Mouse (Mus musculus): ENCODE results near the gene 1500011B03Rik. TPM values are rescaled to one million over a fixed set of nuclear protein-coding genes. Genes with fewer than 3 reads are reported as not detected.
A peak's percentile ranks its signal among the peaks of the same experiment; 100 is the strongest.

1500011B03Rik gene
- polyA plus RNA-seq, 1 experiment, result 53.8 TPM

DNA sequence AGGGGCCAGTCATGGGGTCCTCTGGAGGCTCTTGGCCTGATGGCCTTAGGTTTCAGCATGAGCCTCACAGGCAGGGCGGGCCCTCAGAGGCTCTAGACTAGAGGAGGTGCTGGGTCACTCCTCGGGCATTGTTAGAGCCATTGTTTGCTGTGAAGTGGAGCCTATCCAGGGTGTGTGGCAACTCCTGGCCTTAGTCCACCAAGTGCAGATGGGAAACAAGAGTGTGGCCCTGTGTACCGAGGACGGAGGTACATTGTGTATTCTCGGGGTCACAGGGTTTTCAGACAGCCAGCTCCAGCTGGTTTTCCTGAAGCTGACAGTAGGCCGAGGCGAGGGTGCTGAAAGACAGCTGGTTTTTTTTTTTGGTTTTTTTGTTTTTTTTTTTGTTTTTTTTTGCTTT lies 30.0 kb downstream of the 1500011B03Rik start:
- H3K4me3 ChIP-seq (ENCODE audit: control insufficient read depth, insufficient read depth, low read length), result no peak overlapping the region
- peaks cover 61% of the 10 kb centered on the region for H3K36me3 ChIP-seq (ENCODE audit: control insufficient read depth, insufficient read depth, low read length)
- DNase-seq, result no peak
- WGBS, result 90% methylated on average over 7 of the region's 7 CpGs
- TF ChIP-seq POLR2A (IDR thresholded peaks at IDR 0.05; ENCODE audit: control insufficient read depth, extremely low read depth, insufficient read depth, low read length, poor library complexity) (no peak), CTCF (IDR thresholded peaks at IDR 0.05; ENCODE audit: borderline replicate concordance, control insufficient read depth, extremely low read depth, insufficient read depth, low read length, poor library complexity) (no peak)
- no peak overlapping the region for H3K27ac ChIP-seq (ENCODE audit: control insufficient read depth, insufficient read depth, low read length)
- H3K27me3 ChIP-seq (ENCODE audit: control insufficient read depth, insufficient read depth, low read length), result no peaks in the 10 kb centered on the region
- no peaks in the 10 kb centered on the region for H3K4me1 ChIP-seq (replicated peaks; ENCODE audit: control insufficient read depth, insufficient read depth, low read length)

DNA sequence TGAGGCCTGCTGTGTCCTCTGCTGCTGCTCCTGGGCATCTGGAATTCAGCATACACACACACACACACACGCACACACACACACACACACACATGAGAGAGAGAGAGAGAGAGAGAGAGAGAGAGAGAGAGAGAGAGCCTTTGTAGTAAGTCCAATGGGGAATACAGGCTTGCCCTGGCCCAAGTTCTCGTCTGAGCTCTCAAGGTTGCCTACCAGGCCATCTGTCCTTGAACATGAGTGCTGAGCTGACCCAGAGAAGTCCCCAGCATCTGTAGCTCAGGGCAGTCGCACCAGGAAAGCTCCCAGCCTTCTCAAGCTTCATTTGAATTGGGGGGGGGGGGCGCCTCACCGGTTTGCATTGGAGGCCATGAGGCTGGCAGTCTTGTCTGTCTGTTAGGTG lies 38.1 kb downstream of the 1500011B03Rik start:
- H3K27me3 ChIP-seq (ENCODE audit: control insufficient read depth, insufficient read depth, low read length), result no peaks in the 10 kb centered on the region
- H3K4me1 ChIP-seq (replicated peaks; ENCODE audit: control insufficient read depth, insufficient read depth, low read length), result peaks cover 49% of the 10 kb centered on the region
- TF ChIP-seq POLR2A (IDR thresholded peaks at IDR 0.05; ENCODE audit: control insufficient read depth, extremely low read depth, insufficient read depth, low read length, poor library complexity), result no peak
- no peak for TF ChIP-seq CTCF (IDR thresholded peaks at IDR 0.05; ENCODE audit: borderline replicate concordance, control insufficient read depth, extremely low read depth, insufficient read depth, low read length, poor library complexity)
- H3K27ac ChIP-seq (ENCODE audit: control insufficient read depth, insufficient read depth, low read length), result no peak overlapping the region
- DNase-seq, result no peak
- no peak overlapping the region for H3K4me3 ChIP-seq (ENCODE audit: control insufficient read depth, insufficient read depth, low read length)
- H3K36me3 ChIP-seq (ENCODE audit: control insufficient read depth, insufficient read depth, low read length), result peaks cover 15% of the 10 kb centered on the region
- WGBS, result 49% methylated on average over 5 of the region's 5 CpGs

DNA sequence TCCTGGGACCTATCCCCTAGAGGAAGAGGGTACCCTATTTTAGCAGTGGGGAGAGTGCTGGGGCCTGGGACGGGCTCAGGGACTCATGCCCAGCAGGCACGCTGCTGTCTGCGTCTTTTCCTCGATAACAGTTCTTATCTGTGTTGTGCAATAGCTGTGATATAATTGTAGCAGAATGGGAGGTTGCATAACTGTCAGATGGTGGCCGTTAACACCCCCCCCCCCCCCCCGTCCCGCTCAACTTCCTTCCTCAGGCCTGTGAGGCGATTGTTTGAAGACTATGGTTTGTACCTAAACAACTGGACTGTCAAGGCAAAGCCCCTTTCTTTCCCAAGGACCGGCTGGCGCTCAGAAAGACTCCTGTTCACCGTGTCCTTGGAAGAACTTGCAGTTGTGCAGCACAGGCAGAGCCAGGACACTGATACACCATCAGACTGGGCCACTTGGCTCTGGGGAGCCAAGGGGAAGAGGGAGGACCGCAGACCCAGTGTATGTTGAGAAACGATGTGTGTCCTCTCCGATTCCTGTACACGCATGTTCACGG lies 38.6 kb downstream of the 1500011B03Rik start:
- WGBS, result 21% methylated on average over 16 of the region's 16 CpGs
- H3K4me3 ChIP-seq (ENCODE audit: control insufficient read depth, insufficient read depth, low read length), result no peak overlapping the region
- DNase-seq, result no peak

DNA sequence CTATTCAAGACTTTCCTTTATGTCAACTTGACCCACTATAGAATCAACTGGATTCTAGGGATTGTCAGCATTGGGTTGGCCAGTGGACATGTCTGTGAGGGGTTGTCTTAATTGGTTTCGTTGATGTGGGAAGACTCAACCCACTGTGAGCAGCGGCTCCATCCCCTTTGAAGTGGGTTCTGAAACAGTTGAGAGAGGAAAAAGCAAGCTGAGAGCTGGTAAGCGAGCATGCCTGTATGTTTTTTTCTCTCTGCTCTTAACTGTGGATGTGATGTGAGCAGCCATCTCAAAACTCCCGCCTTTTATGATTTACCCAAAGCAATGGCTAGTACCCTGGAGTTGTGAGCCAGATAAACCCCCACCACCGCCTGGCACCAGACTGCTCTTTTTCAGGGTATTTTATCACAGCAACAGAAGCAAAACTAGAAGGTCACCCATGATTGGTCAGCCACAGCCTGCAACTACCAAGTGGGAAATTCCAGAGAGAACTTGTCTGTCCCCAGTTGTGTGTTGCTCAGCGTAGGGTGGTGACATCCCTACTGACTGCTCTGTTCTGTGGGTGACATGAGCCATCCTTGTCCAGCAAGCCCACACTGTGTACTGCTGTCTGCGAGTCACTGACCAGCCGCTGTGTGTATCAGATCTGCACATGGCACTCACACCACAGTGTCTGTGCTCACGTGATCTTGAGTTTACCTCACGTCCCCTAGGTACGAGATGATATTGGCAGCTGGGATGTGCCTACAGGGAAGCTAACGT lies 39.7 kb downstream of the 1500011B03Rik start:
- H3K4me1 ChIP-seq (replicated peaks; ENCODE audit: control insufficient read depth, insufficient read depth, low read length), result peaks cover 65% of the 10 kb centered on the region
- H3K27me3 ChIP-seq (ENCODE audit: control insufficient read depth, insufficient read depth, low read length), result no peaks in the 10 kb centered on the region
- no peak overlapping the region for H3K4me3 ChIP-seq (ENCODE audit: control insufficient read depth, insufficient read depth, low read length)
- H3K27ac ChIP-seq (ENCODE audit: control insufficient read depth, insufficient read depth, low read length), result peak overlapping the region; percentile 79
- WGBS, result 22% methylated on average over 12 of the region's 12 CpGs
- TF ChIP-seq CTCF (IDR thresholded peaks at IDR 0.05; ENCODE audit: borderline replicate concordance, control insufficient read depth, extremely low read depth, insufficient read depth, low read length, poor library complexity) (no peak), POLR2A (IDR thresholded peaks at IDR 0.05; ENCODE audit: control insufficient read depth, extremely low read depth, insufficient read depth, low read length, poor library complexity) (no peak)
- peak; percentile 61 for DNase-seq
- H3K36me3 ChIP-seq (ENCODE audit: control insufficient read depth, insufficient read depth, low read length), result peaks cover 9% of the 10 kb centered on the region

More for the DNA sequence above, 38.6 kb downstream of the 1500011B03Rik start:
- H3K36me3 ChIP-seq (ENCODE audit: control insufficient read depth, insufficient read depth, low read length), result peaks cover 15% of the 10 kb centered on the region
- TF ChIP-seq CTCF (IDR thresholded peaks at IDR 0.05; ENCODE audit: borderline replicate concordance, control insufficient read depth, extremely low read depth, insufficient read depth, low read length, poor library complexity) (no peak), POLR2A (IDR thresholded peaks at IDR 0.05; ENCODE audit: control insufficient read depth, extremely low read depth, insufficient read depth, low read length, poor library complexity) (no peak)
- H3K27me3 ChIP-seq (ENCODE audit: control insufficient read depth, insufficient read depth, low read length), result no peaks in the 10 kb centered on the region
- H3K27ac ChIP-seq (ENCODE audit: control insufficient read depth, insufficient read depth, low read length), result no peak overlapping the region
- H3K4me1 ChIP-seq (replicated peaks; ENCODE audit: control insufficient read depth, insufficient read depth, low read length), result peaks cover 54% of the 10 kb centered on the region

DNA sequence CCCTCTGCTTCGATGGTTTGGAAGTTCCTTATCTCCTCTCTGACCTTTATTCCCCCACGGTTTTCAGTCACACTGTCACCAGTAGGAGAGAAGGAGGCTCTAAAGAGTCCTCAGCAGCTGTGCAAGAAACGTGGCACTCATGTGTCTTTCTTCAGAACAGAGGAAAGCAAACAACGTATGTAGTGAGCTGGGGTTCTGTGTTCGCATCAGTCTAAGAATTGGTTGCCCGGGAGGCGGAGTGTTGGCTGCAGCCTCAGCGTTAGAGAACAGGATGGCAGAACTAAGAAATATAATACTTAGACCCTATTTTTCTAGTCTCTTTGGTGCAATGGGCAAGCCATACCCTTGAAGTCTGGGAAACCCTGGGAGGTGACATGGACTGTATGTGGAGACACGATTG lies 40.3 kb downstream of the 1500011B03Rik start:
- Histone ChIP-seq H3K27ac (ENCODE audit: control insufficient read depth, insufficient read depth, low read length) (peak overlapping the region; percentile 12; the same call in 1 of the 2 replicates), H3K36me3 (ENCODE audit: control insufficient read depth, insufficient read depth, low read length) (peaks cover 9% of the 10 kb centered on the region), H3K4me3 (ENCODE audit: control insufficient read depth, insufficient read depth, low read length) (no peak overlapping the region), H3K4me1 (replicated peaks; ENCODE audit: control insufficient read depth, insufficient read depth, low read length) (peaks cover 69% of the 10 kb centered on the region), H3K27me3 (ENCODE audit: control insufficient read depth, insufficient read depth, low read length) (no peaks in the 10 kb centered on the region)
- TF ChIP-seq CTCF (IDR thresholded peaks at IDR 0.05; ENCODE audit: borderline replicate concordance, control insufficient read depth, extremely low read depth, insufficient read depth, low read length, poor library complexity) (no peak), POLR2A (IDR thresholded peaks at IDR 0.05; ENCODE audit: control insufficient read depth, extremely low read depth, insufficient read depth, low read length, poor library complexity) (no peak)
- peak; percentile 32 for DNase-seq
- 21% methylated on average over 9 of the region's 9 CpGs for WGBS

GRCm38 (mm10) chr5:114780912-114781311 lies 42.4 kb downstream of the 1500011B03Rik start:
- Histone ChIP-seq H3K4me1 (replicated peaks; ENCODE audit: control insufficient read depth, insufficient read depth, low read length) (peaks cover 78% of the 10 kb centered on the region), H3K27ac (ENCODE audit: control insufficient read depth, insufficient read depth, low read length) (no peak overlapping the region)

More at GRCm38 (mm10) chr5:114780912-114781311, 42.4 kb downstream of the 1500011B03Rik start:
- WGBS, result 40% methylated on average over 7 of the region's 7 CpGs
- Histone ChIP-seq H3K27me3 (ENCODE audit: control insufficient read depth, insufficient read depth, low read length) (no peaks in the 10 kb centered on the region), H3K36me3 (ENCODE audit: control insufficient read depth, insufficient read depth, low read length) (no peaks in the 10 kb centered on the region), H3K4me3 (ENCODE audit: control insufficient read depth, insufficient read depth, low read length) (no peak overlapping the region)
- DNase-seq, result no peak
- TF ChIP-seq CTCF (IDR thresholded peaks at IDR 0.05; ENCODE audit: borderline replicate concordance, control insufficient read depth, extremely low read depth, insufficient read depth, low read length, poor library complexity) (no peak), POLR2A (IDR thresholded peaks at IDR 0.05; ENCODE audit: control insufficient read depth, extremely low read depth, insufficient read depth, low read length, poor library complexity) (no peak)
